Mouse (Mus musculus) fat pad, adult 2 months (tissue): ENCODE measurements around the gene Sgms1.

Source experiments
- DNase-seq: peaks from one replicate; pipeline ENCODE4 v3.0.0-alpha.2; 2011; ENCODE audit warnings: low read depth, low spot score; ENCODE audit errors: extremely low read depth

Sgms1 gene

GRCm38 (mm10) chr19:32386556-32387402, 2.7 kb downstream of the Sgms1 start:
- no peak for DNase-seq

DNA sequence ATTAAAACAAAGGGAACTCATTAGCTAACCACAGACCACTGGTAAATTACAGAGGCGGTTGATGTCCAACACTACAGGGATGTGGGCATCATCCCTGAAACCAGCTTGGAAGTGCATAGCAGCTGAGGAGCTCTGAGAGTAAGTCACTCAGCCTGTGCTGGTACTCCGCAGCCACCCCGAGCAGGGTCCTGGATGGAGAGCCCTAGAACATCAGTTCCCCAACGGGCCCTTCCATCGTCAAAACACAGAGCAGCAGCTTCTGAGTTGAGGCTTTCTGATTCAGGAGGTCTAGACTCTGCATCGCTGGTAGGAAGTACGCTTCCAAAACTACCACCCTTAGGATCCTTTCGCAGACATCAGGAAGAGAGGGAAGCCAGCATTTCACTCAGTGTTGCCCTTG, 5.8 kb downstream of the Sgms1 start:
- DNase-seq = no peak

DNA sequence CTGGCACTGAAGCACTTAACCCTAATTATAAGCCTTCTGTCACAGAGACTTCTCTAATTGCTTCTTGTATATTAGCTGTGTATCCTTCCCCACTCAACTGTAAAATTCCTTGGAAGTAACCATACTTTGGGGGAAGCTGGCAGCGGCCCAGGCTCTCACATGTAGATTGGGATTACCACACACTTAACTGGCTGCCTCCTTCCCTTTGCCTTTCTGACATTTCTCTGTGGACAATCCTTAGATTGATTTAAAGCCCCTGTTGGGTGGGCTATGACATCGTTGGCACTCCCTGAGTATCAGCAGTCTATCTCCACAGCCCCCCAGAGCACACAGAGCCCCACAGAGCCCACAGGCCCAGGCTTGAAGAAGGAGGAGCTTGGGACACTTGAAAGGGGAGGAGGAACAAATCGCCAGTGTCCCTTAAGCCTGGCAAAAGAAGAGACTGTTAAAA, 8.0 kb downstream of the Sgms1 start:
- DNase-seq = no peak

GRCm38 (mm10) chr19:32380748-32381147, 8.8 kb downstream of the Sgms1 start:
- DNase-seq = no peak

- no peak for DNase-seq
These were observed 10.1 kb downstream of the Sgms1 start for GRCm38 (mm10) chr19:32379239-32379920.

GRCm38 (mm10) chr19:32378581-32378980, 10.9 kb downstream of the Sgms1 start:
- DNase-seq = no peak

DNA sequence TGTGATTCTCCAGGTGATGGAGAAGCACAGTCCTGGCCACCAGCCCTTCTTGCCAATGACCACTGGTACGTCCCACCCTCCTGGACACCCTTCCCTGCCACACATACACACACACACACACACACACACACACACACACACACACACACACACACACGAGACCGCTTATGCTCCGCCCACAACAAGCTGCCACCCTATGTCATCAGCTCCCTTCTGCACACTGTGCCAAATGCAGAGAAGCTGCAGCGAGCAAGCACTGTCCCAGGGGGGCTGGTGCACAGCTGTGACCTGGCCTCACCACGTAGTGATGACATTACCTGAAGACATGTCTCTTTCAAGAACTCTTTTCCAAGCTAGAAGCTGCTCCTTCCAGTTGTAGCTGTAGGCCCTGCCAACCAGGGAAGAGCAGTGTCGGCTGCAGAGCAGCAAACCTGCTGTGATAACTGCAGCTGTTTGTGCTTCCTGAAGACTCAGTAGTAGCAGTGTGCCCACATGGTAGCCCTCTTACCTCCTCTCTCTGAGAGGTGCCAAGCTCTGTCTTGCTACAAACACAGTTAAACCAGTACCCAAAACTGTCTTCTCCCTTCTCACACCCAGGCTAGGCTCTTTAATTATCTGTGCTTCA, 11.7 kb downstream of the Sgms1 start:
- DNase-seq = no peak

GRCm38 (mm10) chr19:32376886-32377535, 12.5 kb downstream of the Sgms1 start:
- DNase-seq = no peak

GRCm38 (mm10) chr19:32376054-32376453, 13.5 kb downstream of the Sgms1 start:
- DNase-seq = no peak

GRCm38 (mm10) chr19:32375473-32375985, 14.0 kb downstream of the Sgms1 start:
- no peak for DNase-seq

GRCm38 (mm10) chr19:32374751-32375150, 14.8 kb downstream of the Sgms1 start:
- DNase-seq = no peak

DNA sequence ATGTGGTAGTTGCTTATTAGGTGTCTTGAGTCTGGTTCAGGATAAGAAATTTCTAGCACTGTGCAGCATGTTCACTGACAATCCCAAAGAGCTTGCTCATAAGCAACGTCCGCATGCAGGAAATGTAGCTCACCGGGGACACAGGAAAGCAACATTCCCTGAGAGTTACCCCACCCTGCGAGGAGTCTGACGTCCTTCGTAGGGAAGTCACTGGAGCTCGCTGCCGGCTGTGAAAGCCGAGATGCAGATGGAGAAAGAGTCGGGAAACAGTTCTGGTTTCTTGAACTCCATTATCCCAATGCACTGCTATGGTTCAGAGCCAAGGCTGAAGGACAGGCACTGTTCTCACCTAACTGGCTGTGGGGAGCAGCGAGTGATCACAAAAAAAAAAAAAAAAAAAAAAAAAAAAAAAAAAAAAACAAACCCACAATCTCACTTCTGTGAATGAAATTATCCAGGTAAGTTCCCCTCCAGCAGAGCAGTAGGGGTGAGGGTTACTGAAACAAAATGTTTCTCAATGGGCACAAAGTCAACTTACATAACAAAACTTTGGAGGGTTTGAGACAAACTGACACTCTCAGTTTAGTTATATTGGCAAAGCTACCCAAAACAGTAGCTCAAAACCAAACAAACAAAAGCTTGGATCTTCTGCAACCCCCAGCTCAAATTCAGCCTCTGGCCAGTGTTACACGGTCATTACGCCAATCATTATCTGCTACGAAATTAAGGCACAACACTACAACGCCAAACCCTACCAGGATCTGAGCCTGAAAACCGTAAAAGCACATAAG, 15.5 kb downstream of the Sgms1 start:
- DNase-seq = no peak

- DNase-seq = no peak
These were observed 17.1 kb downstream of the Sgms1 start for GRCm38 (mm10) chr19:32372373-32372772.

DNA sequence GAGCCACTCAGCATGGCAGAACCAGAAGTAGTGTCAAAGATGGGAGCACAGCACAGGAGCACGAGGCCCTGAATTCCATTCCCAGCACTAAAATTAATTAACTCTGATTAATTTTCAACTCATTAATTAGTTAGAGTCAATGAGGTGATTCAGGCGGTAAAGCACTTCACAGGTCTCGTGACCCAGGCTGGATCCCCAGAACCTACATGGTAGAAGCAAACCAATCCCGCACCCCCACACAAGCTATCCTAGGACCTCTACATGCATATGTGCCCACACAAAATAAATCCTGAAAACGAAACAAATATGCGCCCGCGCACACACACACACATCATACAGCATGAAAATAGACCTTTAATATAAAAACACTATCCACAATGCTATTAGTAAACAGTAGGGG, 22.2 kb downstream of the Sgms1 start:
- no peak for DNase-seq

DNA sequence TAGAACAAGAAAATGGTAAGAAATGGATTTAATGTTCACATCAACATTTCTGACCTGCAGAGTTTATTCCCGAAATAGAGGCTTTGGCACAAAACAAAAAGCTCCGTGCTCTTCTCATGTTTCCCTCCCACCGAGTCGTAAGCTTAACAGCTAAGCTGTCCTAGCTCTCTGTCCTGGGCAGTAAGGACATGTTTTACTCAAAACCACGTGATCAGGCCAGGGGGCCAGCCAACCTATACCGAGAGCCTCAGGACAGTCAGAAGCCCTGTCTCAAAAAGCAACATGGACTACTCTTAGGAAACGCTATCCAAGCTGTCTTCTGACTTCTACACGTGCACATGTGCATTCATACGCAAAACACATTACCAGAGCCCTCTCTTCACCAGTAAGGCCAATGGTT, 23.1 kb downstream of the Sgms1 start:
- no peak for DNase-seq

DNA sequence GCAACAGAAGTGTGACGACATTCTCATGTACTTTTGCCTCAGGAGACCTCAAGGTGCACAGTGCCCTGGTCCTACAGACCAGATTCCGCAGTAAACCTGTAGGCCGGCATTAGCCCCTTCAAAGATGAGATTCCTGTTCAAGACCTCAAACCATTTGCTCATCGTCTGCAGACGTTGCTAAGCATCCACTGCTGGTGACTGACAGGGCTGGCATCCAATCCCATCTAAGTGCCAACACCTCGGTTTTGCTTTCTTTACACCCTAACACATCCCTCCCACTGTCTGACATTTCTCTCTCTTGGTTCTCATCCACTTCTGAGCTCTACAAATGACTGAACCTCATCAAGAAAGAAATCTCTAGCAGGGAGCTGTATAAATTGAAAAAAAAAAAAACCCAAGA, 24.4 kb downstream of the Sgms1 start:
- DNase-seq = no peak

- no peak for DNase-seq
These were observed 25.9 kb downstream of the Sgms1 start for GRCm38 (mm10) chr19:32363587-32363986.

DNA sequence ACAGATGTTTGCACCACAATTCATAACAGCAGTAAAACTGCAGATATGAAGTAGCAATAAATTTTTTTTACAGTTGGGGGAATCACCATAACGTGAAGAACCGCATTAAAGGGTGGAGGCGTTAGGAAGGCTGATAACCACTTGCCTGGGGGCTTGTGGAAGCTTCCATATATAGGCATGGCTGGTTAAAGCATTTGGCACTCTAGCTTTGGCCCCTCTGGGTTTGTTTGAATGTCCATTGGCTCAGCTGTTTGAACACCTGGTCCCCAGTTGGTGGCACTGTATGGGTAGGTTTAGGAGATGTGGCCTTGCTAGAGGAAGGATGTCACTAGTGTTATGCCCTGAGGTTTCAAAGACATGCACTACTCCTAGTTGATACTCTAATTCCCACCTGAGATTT, 27.0 kb downstream of the Sgms1 start:
- no peak for DNase-seq

DNA sequence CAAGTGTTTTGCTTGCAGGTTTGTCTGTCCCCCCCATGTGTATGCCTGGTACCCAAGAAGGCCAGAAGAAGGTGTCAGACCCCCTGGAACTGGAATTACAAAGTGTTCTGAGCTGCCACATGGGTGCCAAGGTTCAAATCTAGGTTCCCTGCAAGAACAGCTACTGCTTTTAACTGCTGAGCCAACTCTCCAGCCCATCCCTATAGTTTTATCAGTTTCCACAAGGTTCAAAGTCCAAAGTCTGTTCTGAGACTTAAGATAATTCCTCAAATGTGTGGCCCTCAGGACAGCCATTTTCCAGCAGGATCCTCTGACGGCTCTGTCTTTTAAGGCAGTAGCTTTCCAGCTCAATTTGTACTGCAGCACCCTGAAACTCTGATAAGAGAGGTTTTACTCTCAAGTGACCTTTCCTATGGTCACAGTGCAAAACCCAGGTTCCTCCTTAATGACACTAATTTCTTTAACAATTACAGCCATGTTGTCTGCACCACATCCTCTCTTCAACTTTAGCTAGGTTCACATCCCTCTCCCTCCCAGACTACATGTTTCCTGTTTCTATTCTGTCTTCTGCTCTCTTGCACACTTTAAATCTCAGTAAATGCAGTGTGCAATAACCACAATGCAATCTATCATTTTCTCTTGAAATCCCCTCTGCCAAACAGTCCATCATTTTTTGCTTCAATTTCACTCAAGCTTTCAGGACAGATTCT, 28.4 kb downstream of the Sgms1 start:
- no peak for DNase-seq

GRCm38 (mm10) chr19:32360546-32360945, 29.0 kb downstream of the Sgms1 start:
- no peak for DNase-seq
